Mouse (Mus musculus): ENCODE measurements around the gene Prss16. TPM values are rescaled to one million over a fixed set of nuclear protein-coding genes. Genes with fewer than 3 reads are reported as not detected.
A peak's percentile ranks its signal among the peaks of the same experiment; 100 is the strongest.

Prss16 gene
- total and polyA plus RNA-seq, 3 experiments = 0.04 to 0.22 TPM; not detected in 1

DNA sequence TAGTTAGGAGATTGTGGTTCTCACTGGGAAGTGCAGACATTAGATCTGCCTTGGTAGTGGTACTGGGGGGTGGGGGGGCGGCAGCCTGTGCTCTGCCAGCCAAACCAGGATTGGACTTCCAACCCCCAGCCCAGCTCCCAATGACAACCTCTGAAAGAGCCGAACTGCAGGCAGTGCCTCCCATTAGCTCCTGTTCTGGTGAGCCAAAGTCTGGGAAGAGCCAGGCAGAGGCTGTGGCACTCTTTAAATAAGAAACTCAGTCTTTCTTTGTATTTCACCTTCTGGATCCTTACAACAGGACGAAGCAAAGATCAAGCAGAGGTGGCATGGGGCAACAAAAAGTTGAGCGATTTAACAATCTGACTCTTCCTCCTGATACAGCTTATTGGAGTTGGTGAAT lies 10.4 kb downstream of the Prss16 start:
- H3K36me3 ChIP-seq (replicated peaks) = no peaks in the 10 kb centered on the region
- peaks cover 36% of the 10 kb centered on the region for H3K4me1 ChIP-seq (ENCODE audit: insufficient read depth, low read depth, low read length)
- no peaks in the 10 kb centered on the region for H3K9me3 ChIP-seq (replicated peaks)
- DNase-seq (ENCODE audit: low spot score) (no peak), ATAC-seq (ENCODE audit: extremely low read depth, insufficient number of reproducible peaks, low FRiP score, poor library complexity, severe bottlenecking) (no peak)
- peaks cover 78% of the 10 kb centered on the region for H3K27me3 ChIP-seq (ENCODE audit: insufficient read depth, low read length)
- TF ChIP-seq POLR2AphosphoS5 (IDR thresholded peaks at IDR 0.05; ENCODE audit: insufficient replicate concordance, low read depth, low read length) (no peak), GATA1 (IDR thresholded peaks at IDR 0.05; ENCODE audit: borderline replicate concordance, low read length) (no peak)
- no peak overlapping the region for H3K4me3 ChIP-seq (ENCODE audit: low read depth, low read length)

DNA sequence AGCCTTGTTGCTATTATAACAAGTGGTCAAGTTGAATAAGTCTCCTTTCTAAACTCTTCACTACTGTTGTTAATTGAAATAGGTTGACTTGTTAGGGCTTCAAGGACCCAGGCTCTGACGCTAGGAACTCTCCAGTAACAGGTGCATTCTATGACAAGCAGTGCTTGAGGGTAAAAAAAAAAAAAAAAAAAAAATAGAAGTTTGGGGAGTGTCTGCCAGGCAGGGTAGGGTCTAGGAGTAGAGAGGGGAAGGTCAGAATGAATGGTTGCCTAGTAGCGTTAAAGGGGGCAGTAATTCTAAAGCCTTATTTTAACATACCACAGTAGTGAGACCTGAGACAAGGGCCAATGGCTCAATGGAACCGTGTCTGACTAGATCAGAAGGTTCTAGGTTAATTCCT lies 11.1 kb downstream of the Prss16 start:
- no peaks in the 10 kb centered on the region for H3K36me3 ChIP-seq (replicated peaks)

DNA sequence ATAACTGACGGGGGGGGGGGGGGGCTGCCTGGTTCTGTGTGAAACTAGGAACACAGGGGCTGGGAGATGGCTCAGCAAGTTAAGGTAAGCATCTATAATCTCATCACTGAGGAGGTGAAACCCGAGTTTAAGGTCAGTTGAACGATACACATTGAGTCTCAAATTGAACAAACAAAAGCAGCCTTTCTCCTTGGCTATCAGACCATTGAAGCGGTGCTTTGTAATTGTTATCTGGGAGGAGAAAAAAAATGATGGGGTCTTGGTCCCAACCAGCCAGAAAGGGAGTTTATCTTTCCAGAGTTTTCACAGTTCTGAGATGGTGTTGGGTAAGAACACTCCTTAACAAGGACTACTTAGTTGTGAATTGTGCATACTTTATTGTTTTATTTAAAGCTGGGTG lies 11.7 kb downstream of the Prss16 start:
- Histone ChIP-seq H3K9me3 (replicated peaks) (no peaks in the 10 kb centered on the region), H3K27me3 (ENCODE audit: insufficient read depth, low read length) (peaks cover 68% of the 10 kb centered on the region)
- no peak for ATAC-seq (ENCODE audit: extremely low read depth, insufficient number of reproducible peaks, low FRiP score, poor library complexity, severe bottlenecking)

More for the DNA sequence above, 11.1 kb downstream of the Prss16 start:
- DNase-seq (ENCODE audit: low spot score) (no peak), ATAC-seq (ENCODE audit: extremely low read depth, insufficient number of reproducible peaks, low FRiP score, poor library complexity, severe bottlenecking) (no peak)
- H3K4me3 ChIP-seq (ENCODE audit: low read depth, low read length) = no peak overlapping the region
- H3K4me1 ChIP-seq (ENCODE audit: insufficient read depth, low read depth, low read length) = peaks cover 40% of the 10 kb centered on the region
- peaks cover 71% of the 10 kb centered on the region for H3K27me3 ChIP-seq (ENCODE audit: insufficient read depth, low read length)
- H3K9me3 ChIP-seq (replicated peaks) = no peaks in the 10 kb centered on the region
- TF ChIP-seq CTCF (IDR thresholded peaks at IDR 0.05; ENCODE audit: low read depth, low read length) (no peak), GATA2 (IDR thresholded peaks at IDR 0.05; ENCODE audit: borderline replicate concordance, low read depth, low read length) (no peak), GATA1 (IDR thresholded peaks at IDR 0.05; ENCODE audit: borderline replicate concordance, low read length) (no peak), TAL1 (conservative IDR thresholded peaks at IDR 0.05; ENCODE audit: low read depth, low read length) (no peak)

GRCm38 (mm10) chr13:21997201-21997820 lies 12.2 kb downstream of the Prss16 start:
- Histone ChIP-seq H3K36me3 (replicated peaks) (no peaks in the 10 kb centered on the region), H3K9me3 (replicated peaks) (no peaks in the 10 kb centered on the region), H3K4me3 (ENCODE audit: low read depth, low read length) (peak overlapping the region; percentile 36; the same call in 1 of the 2 replicates), H3K27me3 (ENCODE audit: insufficient read depth, low read length) (peaks cover 64% of the 10 kb centered on the region), H3K4me1 (ENCODE audit: insufficient read depth, low read depth, low read length) (peaks cover 42% of the 10 kb centered on the region)
- no peak for DNase-seq (ENCODE audit: low spot score)
- ATAC-seq (ENCODE audit: extremely low read depth, insufficient number of reproducible peaks, low FRiP score, poor library complexity, severe bottlenecking) = no peak
- no peak for TF ChIP-seq POLR2AphosphoS5 (IDR thresholded peaks at IDR 0.05; ENCODE audit: insufficient replicate concordance, low read depth, low read length)
- no peak for TF ChIP-seq GATA1 (IDR thresholded peaks at IDR 0.05; ENCODE audit: borderline replicate concordance, low read length)
- TF ChIP-seq TAL1 (conservative IDR thresholded peaks at IDR 0.05; ENCODE audit: low read depth, low read length) = no peak

More for the DNA sequence above, 11.7 kb downstream of the Prss16 start:
- peaks cover 43% of the 10 kb centered on the region for H3K4me1 ChIP-seq (ENCODE audit: insufficient read depth, low read depth, low read length)
- DNase-seq (ENCODE audit: low spot score) = no peak
- H3K4me3 ChIP-seq (ENCODE audit: low read depth, low read length) = no peak overlapping the region
- no peaks in the 10 kb centered on the region for H3K36me3 ChIP-seq (replicated peaks)
- TF ChIP-seq GATA2 (IDR thresholded peaks at IDR 0.05; ENCODE audit: borderline replicate concordance, low read depth, low read length) = no peak
- no peak for TF ChIP-seq GATA1 (IDR thresholded peaks at IDR 0.05; ENCODE audit: borderline replicate concordance, low read length)
- TF ChIP-seq CTCF (IDR thresholded peaks at IDR 0.05; ENCODE audit: low read depth, low read length) = no peak
- no peak for TF ChIP-seq POLR2AphosphoS5 (IDR thresholded peaks at IDR 0.05; ENCODE audit: insufficient replicate concordance, low read depth, low read length)
- TF ChIP-seq TAL1 (conservative IDR thresholded peaks at IDR 0.05; ENCODE audit: low read depth, low read length) = no peak

- Histone ChIP-seq H3K4me3 (ENCODE audit: low read depth, low read length) (peak overlapping the region; percentile 36; the same call in 1 of the 2 replicates), H3K4me1 (ENCODE audit: insufficient read depth, low read depth, low read length) (peaks cover 37% of the 10 kb centered on the region), H3K9me3 (replicated peaks) (no peaks in the 10 kb centered on the region), H3K36me3 (replicated peaks) (no peaks in the 10 kb centered on the region), H3K27me3 (ENCODE audit: insufficient read depth, low read length) (peaks cover 59% of the 10 kb centered on the region)
- TF ChIP-seq GATA1 (IDR thresholded peaks at IDR 0.05; ENCODE audit: borderline replicate concordance, low read length) = no peak
- TF ChIP-seq TAL1 (conservative IDR thresholded peaks at IDR 0.05; ENCODE audit: low read depth, low read length) = no peak
- TF ChIP-seq POLR2AphosphoS5 (IDR thresholded peaks at IDR 0.05; ENCODE audit: insufficient replicate concordance, low read depth, low read length) = no peak
- no peak for TF ChIP-seq GATA2 (IDR thresholded peaks at IDR 0.05; ENCODE audit: borderline replicate concordance, low read depth, low read length)
- no peak for TF ChIP-seq CTCF (IDR thresholded peaks at IDR 0.05; ENCODE audit: low read depth, low read length)
- no peak for DNase-seq (ENCODE audit: low spot score)
- no peak for ATAC-seq (ENCODE audit: extremely low read depth, insufficient number of reproducible peaks, low FRiP score, poor library complexity, severe bottlenecking)
These were observed 12.7 kb downstream of the Prss16 start for GRCm38 (mm10) chr13:21996840-21997185.

GRCm38 (mm10) chr13:21996101-21996839 lies 13.3 kb downstream of the Prss16 start:
- ATAC-seq (ENCODE audit: extremely low read depth, insufficient number of reproducible peaks, low FRiP score, poor library complexity, severe bottlenecking) (no peak), DNase-seq (ENCODE audit: low spot score) (no peak)
- H3K27me3 ChIP-seq (ENCODE audit: insufficient read depth, low read length) = peaks cover 55% of the 10 kb centered on the region
- H3K4me1 ChIP-seq (ENCODE audit: insufficient read depth, low read depth, low read length) = peaks cover 32% of the 10 kb centered on the region
- no peaks in the 10 kb centered on the region for H3K36me3 ChIP-seq (replicated peaks)
- peak overlapping the region; percentile 66; the same call in 1 of the 2 replicates for H3K4me3 ChIP-seq (ENCODE audit: low read depth, low read length)
- H3K9me3 ChIP-seq (replicated peaks) = peaks cover 3% of the 10 kb centered on the region
- no peak for TF ChIP-seq TAL1 (conservative IDR thresholded peaks at IDR 0.05; ENCODE audit: low read depth, low read length)
- no peak for TF ChIP-seq POLR2AphosphoS5 (IDR thresholded peaks at IDR 0.05; ENCODE audit: insufficient replicate concordance, low read depth, low read length)
- TF ChIP-seq GATA1 (IDR thresholded peaks at IDR 0.05; ENCODE audit: borderline replicate concordance, low read length) = no peak
- TF ChIP-seq CTCF (IDR thresholded peaks at IDR 0.05; ENCODE audit: low read depth, low read length) = no peak
- TF ChIP-seq GATA2 (IDR thresholded peaks at IDR 0.05; ENCODE audit: borderline replicate concordance, low read depth, low read length) = no peak

Data from G1E (cell line).